Mouse (Mus musculus) embryonic fibroblast, embryonic 13.5 days (primary cell): ENCODE measurements at regions not wholly inside any gene's neighbourhood (a gene's known extent, or its start where the extent isn't known, plus 50 kb on each side); places are given as distances from the start of the nearest gene placed in this dataset.

Experiments used
- CTCF ChIP-seq: IDR thresholded peaks from 2 replicates; pipeline ENCODE4 v1.5.1; 2011; ENCODE audit warnings: mild to moderate bottlenecking, control low read depth, low read length, moderate library complexity, borderline replicate concordance; ENCODE audit not compliant: insufficient read depth
- POLR2A ChIP-seq: IDR thresholded peaks from 2 replicates; pipeline ENCODE4 v1.6.1; 2011; ENCODE audit warnings: low read depth, mild to moderate bottlenecking, control low read depth, low read length, moderate library complexity

DNA sequence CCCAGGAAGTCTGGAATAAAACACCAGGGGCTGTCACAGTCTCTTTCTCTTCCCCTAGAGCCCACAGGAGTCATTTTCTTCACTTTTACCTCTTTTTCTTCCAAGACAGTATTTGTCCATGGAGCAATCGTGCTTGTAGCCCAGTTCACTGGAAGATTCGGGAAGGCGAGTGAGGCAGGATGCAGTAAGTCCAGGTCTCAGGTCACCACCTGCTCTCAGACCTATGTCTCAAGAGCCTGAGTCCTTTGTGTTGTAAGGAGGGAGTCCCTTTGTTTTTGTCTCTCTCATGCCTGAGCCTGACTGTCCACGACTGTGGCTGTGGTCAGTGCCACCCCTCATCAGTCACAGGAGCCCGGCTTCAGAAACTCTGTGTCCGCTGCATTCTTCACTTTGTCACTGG, 140.9 kb downstream of the Sh3bp4 start:
- TF ChIP-seq CTCF (no peak), POLR2A (no peak)
